Mouse (Mus musculus) kidney, embryonic 14.5 days (tissue): Measurements from ENCODE around the gene Sox8. TPM values are rescaled to one million over a fixed set of nuclear protein-coding genes. Genes with fewer than 3 reads are reported as not detected.

Experiments
- ATAC-seq: fragments of 200-750 bp; cut with Nextera tagmentation; 2 replicates; pipeline ENCODE4 v1.8.0; 2017; ENCODE audit warnings: moderate number of reproducible peaks, mild to moderate bottlenecking, moderate TSS enrichment, moderate library complexity; ENCODE audit not compliant: low FRiP score, low TSS enrichment
- H3K27ac ChIP-seq: fragments of 300-500 bp; sonication (generic); 2 replicates; pipeline ENCODE4 v1.5.1; 2014; ENCODE audit warnings: low read depth, mild to moderate bottlenecking, low read length, moderate library complexity, mixed read lengths
- H3K27me3 ChIP-seq: fragments of 300-500 bp; sonication (generic); 2 replicates; pipeline ENCODE4 v1.6.1; 2014; ENCODE audit warnings: mild to moderate bottlenecking, low read length; ENCODE audit not compliant: control insufficient read depth, insufficient read depth
- H3K36me3 ChIP-seq: fragments of 300-500 bp; sonication (generic); 2 replicates; pipeline ENCODE4 v1.6.1; 2014; ENCODE audit warnings: low read length, mixed read lengths; ENCODE audit not compliant: control insufficient read depth, insufficient read depth
- H3K4me1 ChIP-seq: fragments of 300-500 bp; sonication (generic); 2 replicates; pipeline ENCODE4 v1.6.1; 2014; ENCODE audit warnings: low read length, mixed read lengths; ENCODE audit not compliant: control insufficient read depth, insufficient read depth
- H3K4me2 ChIP-seq: fragments of 300-500 bp; sonication (generic); replicated peaks from 2 replicates; pipeline ENCODE4 v1.6.1; 2014; ENCODE audit warnings: low read depth, mild to moderate bottlenecking, low read length
- H3K4me3 ChIP-seq: fragments of 300-500 bp; sonication (generic); 2 replicates; pipeline ENCODE4 v1.5.1; 2014; ENCODE audit warnings: mild to moderate bottlenecking, low read length
- H3K9ac ChIP-seq: fragments of 300-500 bp; sonication (generic); 2 replicates; pipeline ENCODE4 v1.6.1; 2014; ENCODE audit warnings: low read depth, mild to moderate bottlenecking, low read length, moderate library complexity
- H3K9me3 ChIP-seq: fragments of 300-500 bp; sonication (generic); 2 replicates; pipeline ENCODE4 v1.6.1; 2016; ENCODE audit warnings: low read length; ENCODE audit not compliant: control insufficient read depth
- whole genome bisulfite sequencing: fragments of 180-500 bp; shearing (Covaris S2); extraction: QIAGEN DNeasy Blood & Tissue Kit; methylation state at CpG from one replicate; pipeline ENCODE4 v1.1.7; 2014; 5-methylcytosine and 5-hydroxymethylcytosine counted together
- polyA plus RNA-seq: library from polyadenylated mRNA; unstranded; fragments of >200 nt; fragmentation: Nextera tagmentation; extraction: Ambion mirVana; gene quantifications from 2 replicates; pipeline ENCODE4 v1.2.1, GENCODE M21; 2014

The Sox8 gene
- polyA plus RNA-seq, 1 experiment from 2014 or later = 8.5 TPM

GRCm38 (mm10) chr17:25584646-25585045 lies 14.2 kb upstream of the Sox8 start:
- Histone ChIP-seq H3K27me3 (no peaks in the 10 kb centered on the region), H3K4me1 (0 out of 2 replicates have a peak, but pooled peaks cover 5% of the 10 kb centered on the region), H3K9me3 (no peaks in the 10 kb centered on the region), H3K36me3 (peaks cover 29% of the 10 kb centered on the region), H3K4me3 (no peak overlapping the region), H3K27ac (no peak overlapping the region), H3K4me2 (no peak overlapping the region), H3K9ac (no peak overlapping the region)
- ATAC-seq = no peak
- 90% methylated on average over 9 of the region's 9 CpGs for WGBS

DNA sequence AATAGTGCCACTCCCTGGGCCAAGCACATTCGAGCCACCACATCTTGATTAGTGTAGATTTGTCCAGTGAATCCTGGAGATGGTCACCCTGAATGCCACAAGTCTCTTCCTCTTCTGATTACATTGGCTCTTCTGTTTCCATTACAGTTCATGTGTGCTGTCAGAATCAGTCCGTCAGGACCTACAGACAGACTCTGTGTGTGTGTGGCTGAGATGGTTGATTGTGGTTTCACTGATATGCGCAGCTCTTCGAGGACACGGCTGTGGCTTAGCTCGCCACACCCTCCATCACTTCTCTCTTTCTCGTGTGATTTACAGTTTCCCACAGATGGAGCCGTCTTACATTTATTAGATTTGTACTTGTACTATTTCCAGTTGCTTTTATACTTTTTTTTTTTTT lies 13.4 kb upstream of the Sox8 start:
- Histone ChIP-seq H3K4me1 (0 out of 2 replicates have a peak, but pooled peaks cover 5% of the 10 kb centered on the region), H3K36me3 (peaks cover 25% of the 10 kb centered on the region), H3K27ac (no peak overlapping the region), H3K27me3 (no peaks in the 10 kb centered on the region), H3K9me3 (no peaks in the 10 kb centered on the region), H3K9ac (no peak overlapping the region), H3K4me3 (no peak overlapping the region), H3K4me2 (no peak overlapping the region)
- no peak for ATAC-seq
- WGBS = 85% methylated on average over 8 of the region's 8 CpGs

- Histone ChIP-seq H3K36me3 (peaks cover 22% of the 10 kb centered on the region), H3K4me2 (no peak overlapping the region), H3K4me1 (peaks cover 8% of the 10 kb centered on the region; the same call in 1 of the 2 replicates), H3K9ac (no peak overlapping the region), H3K27ac (no peak overlapping the region), H3K9me3 (no peaks in the 10 kb centered on the region), H3K4me3 (no peak overlapping the region), H3K27me3 (no peaks in the 10 kb centered on the region)
- no peak for ATAC-seq
- WGBS = 72% methylated on average over 4 of the region's 4 CpGs
Observed at GRCm38 (mm10) chr17:25583099-25583498, 12.6 kb upstream of the Sox8 start.

DNA sequence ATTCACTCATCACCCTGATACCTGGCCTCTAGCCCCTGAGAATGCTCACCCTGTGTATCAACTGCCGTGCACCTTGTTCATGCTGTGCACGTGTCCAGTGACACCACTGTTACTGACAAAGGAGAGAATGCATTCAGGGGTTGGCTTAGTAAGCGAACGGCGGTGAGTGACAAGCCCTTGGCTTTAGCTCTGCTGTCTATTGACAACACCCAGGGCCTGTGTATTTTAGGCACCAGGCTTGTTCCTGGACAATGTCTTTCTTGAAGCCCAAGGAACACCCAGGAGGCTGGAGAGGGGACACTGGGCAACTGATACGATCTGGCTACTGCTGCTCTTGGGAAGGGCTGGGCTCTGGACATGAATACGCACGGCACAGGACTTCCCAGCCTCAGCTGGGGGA lies 11.6 kb upstream of the Sox8 start:
- H3K4me3 ChIP-seq = no peak overlapping the region
- WGBS = 86% methylated on average over 8 of the region's 8 CpGs
- H3K4me2 ChIP-seq = no peak overlapping the region
- no peak for ATAC-seq
- no peak overlapping the region for H3K27ac ChIP-seq
- H3K36me3 ChIP-seq = peaks cover 13% of the 10 kb centered on the region
- H3K9ac ChIP-seq = no peak overlapping the region
- no peaks in the 10 kb centered on the region for H3K27me3 ChIP-seq
- H3K4me1 ChIP-seq = peaks cover 8% of the 10 kb centered on the region; the same call in 1 of the 2 replicates
- no peaks in the 10 kb centered on the region for H3K9me3 ChIP-seq

- peak; percentile 58 for ATAC-seq
- Histone ChIP-seq H3K4me1 (peaks cover 8% of the 10 kb centered on the region; the same call in 1 of the 2 replicates), H3K27ac (peak overlapping the region; percentile 60; the same call in 1 of the 2 replicates)
Observed at GRCm38 (mm10) chr17:25579332-25580047, 9.0 kb upstream of the Sox8 start.

GRCm38 (mm10) chr17:25578920-25579319 lies 8.4 kb upstream of the Sox8 start, which contains the start of gene Lmf1:
Gene Lmf1, plus strand, starts transcription at chr17:25579085.
- Histone ChIP-seq H3K27ac (peak within 1 kb of the TSS; percentile 60; the same call in 1 of the 2 replicates), H3K4me1 (peaks cover 8% of the 10 kb centered on the region; the same call in 1 of the 2 replicates), H3K36me3 (no peaks in the 10 kb centered on the region), H3K4me2 (peak within 1 kb of the TSS; percentile 81), H3K4me3 (peak within 1 kb of the TSS; percentile 68), H3K9me3 (no peaks in the 10 kb centered on the region), H3K9ac (peak within 1 kb of the TSS; percentile 76), H3K27me3 (no peaks in the 10 kb centered on the region)
- under 1% methylated on average over 31 of the region's 31 CpGs for WGBS
- ATAC-seq = peak; percentile 98

More at GRCm38 (mm10) chr17:25579332-25580047, 9.0 kb upstream of the Sox8 start:
- H3K4me2 ChIP-seq = peak overlapping the region; percentile 81
- no peaks in the 10 kb centered on the region for H3K27me3 ChIP-seq
- H3K4me3 ChIP-seq = peak overlapping the region; percentile 68
- peak overlapping the region; percentile 76 for H3K9ac ChIP-seq
- H3K36me3 ChIP-seq = no peaks in the 10 kb centered on the region
- no peaks in the 10 kb centered on the region for H3K9me3 ChIP-seq
- WGBS = 5% methylated on average over 21 of the region's 21 CpGs

DNA sequence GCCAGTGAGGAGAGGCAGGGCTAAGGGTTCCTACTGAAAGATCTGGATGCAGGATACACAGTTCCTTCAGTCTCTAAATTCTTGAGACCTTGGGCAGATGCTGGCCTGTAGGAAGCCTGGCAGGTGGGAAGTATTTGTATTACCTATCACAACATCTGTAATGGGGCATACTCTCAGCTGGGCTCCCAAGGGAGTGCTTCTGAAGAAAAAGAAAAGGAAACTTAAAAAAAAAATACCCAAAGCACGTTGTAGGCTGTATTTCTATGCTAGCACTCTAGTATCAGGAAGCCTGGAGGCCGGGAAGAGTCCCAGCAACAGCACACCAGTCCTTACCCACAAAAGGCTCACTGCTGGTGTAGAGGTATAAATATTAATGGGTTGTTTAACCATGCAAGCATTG lies 7.2 kb upstream of the Sox8 start:
- peaks cover 5% of the 10 kb centered on the region; the same call in 1 of the 2 replicates for H3K4me1 ChIP-seq
- no peaks in the 10 kb centered on the region for H3K36me3 ChIP-seq
- H3K27ac ChIP-seq = no peak overlapping the region
- no peak overlapping the region for H3K9ac ChIP-seq
- H3K4me2 ChIP-seq = no peak overlapping the region
- WGBS = 51% methylated on average over 2 of the region's 2 CpGs
- ATAC-seq = no peak
- no peak overlapping the region for H3K4me3 ChIP-seq
- no peaks in the 10 kb centered on the region for H3K27me3 ChIP-seq
- H3K9me3 ChIP-seq = no peaks in the 10 kb centered on the region

DNA sequence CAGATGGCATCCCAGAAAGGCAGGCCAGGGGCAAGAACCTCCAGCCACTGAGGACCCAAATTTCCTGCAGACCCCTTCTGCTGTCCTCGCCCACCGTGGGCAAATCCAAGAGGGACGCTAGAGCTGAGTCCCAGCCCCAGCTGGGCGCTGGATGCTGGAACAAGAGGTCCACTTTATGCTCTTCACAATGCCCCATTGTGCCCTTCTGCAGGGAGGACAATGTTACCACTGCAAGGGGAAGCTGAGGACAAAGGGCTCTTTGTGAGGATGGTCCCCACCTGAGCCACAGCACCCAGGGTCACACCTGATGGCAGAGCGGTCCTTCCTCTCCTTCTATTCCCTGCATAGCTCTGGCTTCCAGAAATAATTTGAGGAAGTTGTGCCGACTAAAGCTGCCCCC lies 6.8 kb upstream of the Sox8 start:
- no peaks in the 10 kb centered on the region for H3K27me3 ChIP-seq
- H3K27ac ChIP-seq = no peak overlapping the region
- no peak overlapping the region for H3K9ac ChIP-seq
- ATAC-seq = no peak
- no peak overlapping the region for H3K4me2 ChIP-seq
- no peaks in the 10 kb centered on the region for H3K36me3 ChIP-seq
- H3K4me3 ChIP-seq = no peak overlapping the region
- H3K9me3 ChIP-seq = no peaks in the 10 kb centered on the region
- H3K4me1 ChIP-seq = peaks cover 3% of the 10 kb centered on the region; the same call in 1 of the 2 replicates
- 71% methylated on average over 6 of the region's 6 CpGs for WGBS

DNA sequence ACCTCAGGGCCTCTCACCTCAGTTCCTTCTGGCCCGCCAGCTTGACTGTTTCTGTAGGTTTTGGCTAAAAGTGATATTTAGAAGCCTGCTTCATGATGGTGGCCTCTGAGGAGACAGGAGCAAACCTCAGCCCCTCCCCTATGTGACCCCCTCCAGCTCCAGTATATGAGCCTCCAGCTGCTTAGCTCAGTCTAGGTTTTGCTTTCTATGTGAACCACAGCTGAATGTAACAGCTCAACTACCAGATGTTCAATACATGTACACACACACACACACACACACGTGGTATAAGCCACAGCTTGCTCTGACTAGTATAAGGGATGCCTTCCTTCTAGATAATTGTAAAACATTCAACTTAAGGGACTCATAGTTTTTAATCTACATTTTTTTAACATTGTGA lies 5.5 kb upstream of the Sox8 start:
- no peak overlapping the region for H3K27ac ChIP-seq
- H3K9me3 ChIP-seq = no peaks in the 10 kb centered on the region
- 69% methylated on average over 2 of the region's 2 CpGs for WGBS
- no peaks in the 10 kb centered on the region for H3K27me3 ChIP-seq
- H3K4me2 ChIP-seq = no peak overlapping the region
- H3K4me1 ChIP-seq = peaks cover 7% of the 10 kb centered on the region; the same call in 1 of the 2 replicates
- no peak overlapping the region for H3K4me3 ChIP-seq
- no peak overlapping the region for H3K9ac ChIP-seq
- no peak for ATAC-seq
- no peaks in the 10 kb centered on the region for H3K36me3 ChIP-seq
